Mouse (Mus musculus): ENCODE measurements around the gene Arhgef28.
A peak's percentile ranks its signal among the peaks of the same experiment; 100 is the strongest.

Arhgef28 gene

GRCm38 (mm10) chr13:97966077-97966476, 240.2 kb downstream of the Arhgef28 start:
- no peak for DNase-seq (ENCODE audit: low spot score)

- DNase-seq (ENCODE audit: low spot score), result no peak
Observed at GRCm38 (mm10) chr13:97964892-97965424, 241.3 kb downstream of the Arhgef28 start.

DNA sequence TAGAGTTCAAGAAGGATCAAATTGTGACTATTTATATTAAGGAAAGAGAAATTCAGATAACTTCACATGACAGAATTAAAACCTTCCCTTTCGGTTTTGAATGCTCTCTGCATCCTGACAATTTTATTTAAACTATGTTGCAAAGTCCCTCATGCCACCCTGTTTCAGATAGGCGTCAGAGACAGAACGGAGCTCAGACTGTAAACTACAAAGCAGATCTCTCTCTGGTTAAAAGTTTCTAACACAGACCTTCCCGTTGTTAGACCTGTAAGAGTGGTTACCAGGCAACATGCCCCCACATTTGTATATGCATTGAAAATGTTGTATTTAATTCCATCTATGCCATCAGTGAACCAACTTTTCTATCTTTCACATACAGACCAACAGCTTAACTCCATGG, 246.1 kb downstream of the Arhgef28 start:
- DNase-seq (ENCODE audit: low spot score), result no peak

DNA sequence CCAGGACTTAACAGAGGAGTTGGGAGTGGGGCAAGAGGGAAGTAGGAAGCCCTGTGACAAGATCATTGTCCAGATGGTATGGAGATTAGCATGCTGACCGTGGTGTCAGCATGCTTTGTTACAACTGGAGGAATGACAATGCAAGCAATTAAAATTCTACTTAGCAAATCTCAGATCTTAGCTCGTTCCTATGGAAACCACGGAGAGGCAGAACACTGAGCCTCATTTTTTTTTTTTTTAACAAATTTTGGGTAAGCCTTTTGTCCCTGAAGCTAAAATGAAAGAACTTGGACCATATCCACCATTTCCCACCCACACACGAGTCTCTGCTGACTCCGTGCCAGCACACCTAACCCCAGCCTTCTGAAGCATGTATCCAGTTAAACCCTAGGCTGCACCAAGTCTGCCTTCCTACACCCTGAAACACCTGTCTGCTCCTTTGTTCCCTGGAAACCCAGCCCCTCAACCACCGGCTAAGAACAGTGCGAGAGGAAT, 246.8 kb downstream of the Arhgef28 start:
- DNase-seq (ENCODE audit: low spot score), result no peak

- no peak for DNase-seq (ENCODE audit: low spot score)
Observed at GRCm38 (mm10) chr13:97955759-97956158, 250.5 kb downstream of the Arhgef28 start.

DNA sequence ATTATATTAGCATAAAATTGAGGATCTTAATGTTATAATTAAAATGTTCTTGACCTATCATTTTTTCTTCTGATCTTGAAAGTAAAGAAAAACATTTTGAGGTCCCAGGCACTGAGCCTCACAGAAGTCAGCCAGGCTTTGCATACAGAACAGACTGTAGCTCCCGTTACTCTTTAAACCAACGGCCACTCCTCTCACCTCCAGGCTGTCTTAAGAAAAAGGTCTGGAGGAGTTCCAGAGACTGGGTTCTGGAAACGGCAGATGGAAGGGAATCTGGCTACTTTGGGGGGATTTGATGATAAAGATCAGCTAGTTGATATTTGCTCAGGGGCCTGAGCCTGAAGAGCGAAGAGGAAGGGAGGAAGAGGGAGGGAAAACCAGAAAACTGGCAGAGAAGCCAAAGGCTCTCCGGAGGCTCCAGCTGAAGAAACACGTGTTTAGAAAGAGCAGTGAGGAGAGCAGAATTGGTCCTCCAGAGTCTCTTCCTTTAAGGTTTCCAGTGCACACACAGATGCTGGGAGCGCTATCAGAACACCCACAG, 251.2 kb downstream of the Arhgef28 start:
- no peak for DNase-seq (ENCODE audit: low spot score)

DNA sequence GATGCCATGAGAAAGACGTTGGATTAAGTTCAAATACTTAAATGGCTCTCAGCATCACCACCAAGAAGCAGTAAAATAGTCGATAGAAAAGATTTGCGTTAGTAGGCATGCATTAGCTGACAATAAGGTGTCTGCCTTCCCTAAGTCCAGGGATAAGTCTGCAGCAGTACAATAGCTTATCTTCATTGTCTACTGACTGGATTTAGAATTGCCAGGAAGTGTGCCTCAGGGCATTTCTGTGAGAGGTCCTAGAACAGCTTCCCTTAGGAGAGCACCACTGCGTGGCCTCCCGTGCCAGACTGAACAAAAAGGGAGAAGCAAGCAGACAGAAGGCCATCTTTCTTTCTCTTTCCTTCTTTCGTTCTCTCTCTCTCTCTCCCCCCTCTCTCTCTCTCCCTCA, 252.2 kb downstream of the Arhgef28 start:
- DNase-seq (ENCODE audit: low spot score), result no peak

DNA sequence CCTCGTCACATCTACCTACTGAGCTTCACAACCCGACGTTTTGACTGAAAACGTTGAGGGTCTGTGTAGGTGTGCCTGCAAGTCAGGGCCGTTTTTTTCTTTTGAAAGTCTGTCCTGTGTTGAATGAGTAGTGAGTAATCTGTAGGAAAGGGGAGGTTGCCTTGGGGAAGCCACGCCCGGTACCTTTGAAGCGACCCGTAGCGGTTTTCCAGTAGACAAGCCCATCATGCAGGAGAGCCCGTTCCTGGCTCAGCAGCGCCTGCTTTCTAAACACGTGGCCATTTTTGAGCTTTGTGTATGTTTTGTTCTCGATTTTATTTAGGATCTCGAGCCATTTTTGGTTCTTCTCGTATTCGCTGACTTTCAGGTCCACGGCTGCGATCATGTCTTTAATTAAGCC, 252.7 kb downstream of the Arhgef28 start:
- DNase-seq (ENCODE audit: low spot score), result no peak

- DNase-seq (ENCODE audit: low spot score), result no peak
Observed at GRCm38 (mm10) chr13:97948856-97949255, 257.4 kb downstream of the Arhgef28 start.

- DNase-seq (ENCODE audit: low spot score), result no peak
Observed at GRCm38 (mm10) chr13:97947598-97947997, 258.6 kb downstream of the Arhgef28 start.

DNA sequence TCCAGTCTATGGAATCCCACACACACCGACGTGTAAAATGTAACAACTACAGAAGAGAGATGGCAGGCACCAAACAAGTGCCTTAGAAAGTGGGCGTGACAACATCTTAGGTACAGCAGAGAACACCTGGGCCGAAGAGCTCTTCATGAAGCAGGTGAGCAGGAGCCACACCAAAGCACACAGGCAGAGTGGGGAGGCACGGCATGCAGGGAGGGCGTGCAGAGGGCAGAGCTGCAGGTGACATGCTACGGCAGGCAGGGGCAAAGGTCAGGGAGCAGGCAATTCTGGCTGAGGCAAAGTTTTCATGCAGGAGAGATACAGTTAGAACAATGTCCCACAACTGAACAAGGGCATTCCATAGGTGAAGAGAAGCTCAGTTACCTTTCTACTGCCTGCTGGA, 259.8 kb downstream of the Arhgef28 start:
- no peak for DNase-seq (ENCODE audit: low spot score)

GRCm38 (mm10) chr13:97941909-97942680, 264.1 kb downstream of the Arhgef28 start:
- DNase-seq (ENCODE audit: low spot score), result no peak

GRCm38 (mm10) chr13:97941099-97941498, 265.1 kb downstream of the Arhgef28 start:
- DNase-seq (ENCODE audit: low spot score), result no peak

- no peak for DNase-seq (ENCODE audit: low spot score)
Observed at GRCm38 (mm10) chr13:97939433-97940160, 266.6 kb downstream of the Arhgef28 start.

DNA sequence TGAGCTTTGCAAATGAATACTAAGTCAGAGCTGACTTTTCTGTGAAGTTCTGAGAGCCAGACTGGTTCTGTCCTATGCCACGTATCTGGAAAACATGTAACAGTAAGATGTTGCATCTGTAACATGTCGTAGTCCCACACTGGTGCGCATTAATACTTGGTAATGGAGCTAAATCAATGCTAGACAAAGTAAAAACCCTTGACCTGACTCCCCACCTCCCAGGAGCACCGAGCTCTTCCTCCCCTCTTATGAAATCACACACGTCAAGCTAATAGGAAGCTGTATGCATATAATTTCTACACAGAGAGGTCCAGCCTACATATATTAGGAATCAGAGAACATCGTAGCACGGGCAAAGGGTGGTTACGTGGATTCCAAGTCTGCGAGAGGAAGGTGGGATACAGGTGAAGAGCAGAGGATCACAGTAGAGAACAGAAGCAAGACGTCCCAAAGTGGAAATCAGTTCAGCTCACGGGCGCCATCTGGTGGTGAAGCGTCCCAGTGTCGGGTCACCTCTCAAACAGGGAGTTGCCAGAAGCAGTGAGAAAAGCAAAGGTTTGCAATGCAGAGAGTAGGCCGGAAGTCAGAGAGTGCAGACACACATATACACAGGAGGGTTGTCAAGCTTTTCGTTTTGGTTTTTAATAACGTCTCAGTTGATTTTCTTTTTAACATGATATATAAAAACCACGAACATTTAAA, 267.5 kb downstream of the Arhgef28 start:
- peak; percentile 92 for DNase-seq (ENCODE audit: low spot score)

- DNase-seq (ENCODE audit: low spot score), result peak; percentile 64
Observed at GRCm38 (mm10) chr13:97937919-97938318, 268.3 kb downstream of the Arhgef28 start.

DNA sequence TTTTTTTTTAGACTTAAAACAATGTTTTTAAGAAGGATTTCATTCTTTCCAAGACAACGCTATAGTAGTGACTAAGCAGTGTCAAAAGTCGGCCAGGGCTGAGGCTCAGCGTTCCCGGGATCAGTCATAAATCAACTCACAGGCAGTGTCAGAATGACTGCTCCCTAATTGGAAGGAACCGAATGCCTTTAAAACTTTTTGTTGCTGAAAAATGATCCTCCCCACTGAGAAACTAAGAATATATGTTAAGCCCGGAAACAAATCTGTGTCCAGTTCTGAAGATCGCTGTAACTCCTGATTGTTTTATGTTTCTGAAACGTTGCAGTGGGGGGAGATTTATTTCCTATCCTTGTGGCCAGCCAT, 278.1 kb downstream of the Arhgef28 start:
- DNase-seq (ENCODE audit: low spot score), result peak; percentile 45

DNA sequence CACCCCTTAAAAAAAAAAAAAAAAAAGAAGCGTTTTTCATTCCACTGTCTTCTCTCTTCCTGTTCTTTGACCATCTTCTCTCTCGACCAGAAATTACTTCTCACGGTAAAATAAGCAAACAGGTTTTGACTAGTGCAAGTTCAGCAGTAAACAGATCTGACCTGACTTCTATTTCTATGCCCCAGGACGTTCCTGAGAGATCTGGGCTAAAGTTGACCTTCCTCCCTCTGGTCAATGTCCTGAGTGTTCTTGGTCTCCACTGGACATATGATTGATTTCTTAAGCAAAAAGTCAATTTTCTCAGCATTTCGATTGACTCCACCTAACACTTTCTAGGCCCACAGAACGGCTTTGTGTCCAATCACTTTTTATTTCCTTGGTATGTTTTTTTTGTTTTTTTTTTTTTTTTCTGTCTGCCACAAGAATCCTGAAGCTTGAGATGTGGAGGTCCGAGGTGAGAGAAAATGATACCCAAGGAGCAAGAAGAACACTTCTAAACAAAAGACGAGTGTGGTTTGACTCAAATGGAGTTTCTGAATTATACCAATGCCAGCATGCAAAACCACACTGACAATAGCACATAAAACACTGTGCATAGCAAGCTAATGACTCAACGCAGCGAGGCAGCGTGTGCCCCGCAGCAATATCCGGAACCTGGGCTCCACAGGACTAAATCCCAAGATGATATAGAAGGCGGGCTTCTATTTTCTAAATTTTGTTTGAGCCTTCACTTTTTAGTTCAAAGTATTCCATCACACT, 278.7 kb downstream of the Arhgef28 start:
- no peak for DNase-seq (ENCODE audit: low spot score)

DNA sequence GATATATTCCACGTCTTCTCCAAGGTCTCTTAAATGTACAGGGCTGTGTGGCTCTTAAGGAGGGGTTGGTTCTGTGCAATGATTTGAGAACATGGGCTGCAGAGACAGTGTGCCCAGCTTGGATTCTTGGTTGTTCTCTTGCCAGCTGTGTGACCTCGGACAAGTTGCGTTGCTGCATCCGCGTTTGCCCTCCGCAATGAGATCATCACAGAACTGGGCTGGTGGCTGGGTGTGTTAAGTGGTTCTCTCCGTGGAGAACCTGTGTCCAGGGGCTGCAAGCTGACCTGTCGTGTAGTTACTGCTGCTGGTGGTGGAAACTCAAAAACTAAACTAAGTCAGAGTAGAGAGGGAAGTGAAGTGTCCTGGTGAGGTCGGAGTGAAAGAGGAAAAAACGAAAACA, 279.9 kb downstream of the Arhgef28 start:
- DNase-seq (ENCODE audit: low spot score), result no peak

DNA sequence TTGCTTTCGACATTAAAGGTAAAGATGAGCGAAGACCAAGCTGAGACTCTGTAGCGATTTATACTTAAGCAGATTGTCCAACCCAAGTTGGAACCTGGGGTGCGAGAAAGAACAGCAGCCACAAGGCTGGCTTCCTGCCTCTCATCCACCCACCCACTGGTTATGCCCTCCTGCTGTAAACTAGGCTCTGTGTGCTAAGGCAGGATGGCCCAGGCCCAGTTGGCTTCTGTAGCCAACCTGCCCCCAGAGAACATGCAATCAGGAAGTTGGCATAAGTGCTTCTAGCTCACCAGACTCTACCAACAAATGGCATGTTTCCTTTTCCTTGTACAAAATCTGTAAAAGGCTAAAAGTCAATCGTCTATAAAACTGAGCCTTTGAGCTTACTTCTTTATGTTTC, 283.2 kb downstream of the Arhgef28 start:
- no peak for DNase-seq (ENCODE audit: low spot score)

DNA sequence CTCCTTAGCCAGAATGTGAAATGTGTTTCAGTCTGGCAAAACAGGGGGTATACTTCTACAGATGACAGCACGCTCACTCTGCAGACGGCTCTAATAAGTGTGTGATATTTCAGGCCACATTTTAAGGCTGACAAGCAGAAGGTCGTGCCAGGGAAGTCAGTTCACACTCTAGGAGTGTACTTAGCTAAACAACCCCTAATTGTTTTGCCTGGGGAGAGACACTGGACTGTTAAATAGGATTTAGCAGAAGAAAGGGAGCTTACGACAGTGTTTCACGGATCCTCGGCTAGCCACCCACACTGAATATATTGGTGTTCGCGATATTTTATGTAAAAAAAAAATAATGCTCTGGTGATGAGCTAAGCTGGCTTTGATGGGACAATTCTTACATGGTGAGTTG, 286.6 kb downstream of the Arhgef28 start:
- DNase-seq (ENCODE audit: low spot score), result no peak

Data from urinary bladder, postnatal 14 days (tissue).